Mouse (Mus musculus): Measurements from ENCODE around the gene Mgst2.
A peak's percentile ranks its signal among the peaks of the same experiment; 100 is the strongest.

- peak; percentile 86 for TF ChIP-seq CTCF (IDR thresholded peaks at IDR 0.05; ENCODE audit: borderline replicate concordance, insufficient read depth, low read depth, low read length)
- no peak for TF ChIP-seq POLR2A (IDR thresholded peaks at IDR 0.05; ENCODE audit: borderline replicate concordance, insufficient read depth, low read length)
Observed at GRCm38 (mm10) chr3:51701281-51701751, 41.2 kb downstream of the Mgst2 start.

Measured in cerebellum, adult 2 months (tissue).